Mouse (Mus musculus): Measurements from ENCODE around the gene Gm10337. TPM values are rescaled to one million over a fixed set of nuclear protein-coding genes. Genes with fewer than 3 reads are reported as not detected.

The Gm10337 gene
- polyA plus RNA-seq, 1 experiment from 2014 or later = not detected

GRCm38 (mm10) chr15:102499851-102500250 is 3.7 kb upstream of the Gm10337 start:
- no peaks in the 10 kb centered on the region for H3K9me3 ChIP-seq (ENCODE audit: low read depth, low read length)
- H3K9ac ChIP-seq = no peak overlapping the region
- DNase-seq (no peak), ATAC-seq (ENCODE audit: insufficient read depth) (no peak)
- no peak overlapping the region for H3K4me2 ChIP-seq
- H3K4me3 ChIP-seq (ENCODE audit: low read depth, low read length) = no peak overlapping the region
- no peaks in the 10 kb centered on the region for H3K4me1 ChIP-seq (ENCODE audit: insufficient read depth)
- WGBS = 87% methylated on average over 6 of the region's 6 CpGs
- no peaks in the 10 kb centered on the region for H3K27me3 ChIP-seq (ENCODE audit: insufficient read depth, low read length)
- no peak overlapping the region for H3K27ac ChIP-seq (ENCODE audit: low read depth)
- no peak for TF ChIP-seq CTCF (IDR thresholded peaks at IDR 0.05; ENCODE audit: low read depth)
- H3K36me3 ChIP-seq (ENCODE audit: insufficient read depth) = peaks cover 98% of the 10 kb centered on the region

GRCm38 (mm10) chr15:102500479-102500878 is 3.0 kb upstream of the Gm10337 start:
- no peak for ATAC-seq (ENCODE audit: insufficient read depth)
- 81% methylated on average over 5 of the region's 5 CpGs for WGBS

GRCm38 (mm10) chr15:102501084-102501814 is 2.3 kb upstream of the Gm10337 start:
- Histone ChIP-seq H3K4me3 (ENCODE audit: low read depth, low read length) (no peak overlapping the region), H3K36me3 (ENCODE audit: insufficient read depth) (peaks cover 92% of the 10 kb centered on the region), H3K27me3 (ENCODE audit: insufficient read depth, low read length) (no peaks in the 10 kb centered on the region), H3K4me1 (ENCODE audit: insufficient read depth) (no peaks in the 10 kb centered on the region), H3K4me2 (no peak overlapping the region), H3K9ac (no peak overlapping the region), H3K27ac (ENCODE audit: low read depth) (no peak overlapping the region), H3K9me3 (ENCODE audit: low read depth, low read length) (no peaks in the 10 kb centered on the region)
- no peak for TF ChIP-seq CTCF (IDR thresholded peaks at IDR 0.05; ENCODE audit: low read depth)
- WGBS = 85% methylated on average over 19 of the region's 19 CpGs
- DNase-seq (no peak), ATAC-seq (ENCODE audit: insufficient read depth) (0 out of 2 replicates have a peak, but pooled peaks have one; percentile 19)

More at GRCm38 (mm10) chr15:102500479-102500878, 3.0 kb upstream of the Gm10337 start:
- H3K9me3 ChIP-seq (ENCODE audit: low read depth, low read length) = no peaks in the 10 kb centered on the region
- H3K27me3 ChIP-seq (ENCODE audit: insufficient read depth, low read length) = no peaks in the 10 kb centered on the region
- H3K4me1 ChIP-seq (ENCODE audit: insufficient read depth) = no peaks in the 10 kb centered on the region
- TF ChIP-seq CTCF (IDR thresholded peaks at IDR 0.05; ENCODE audit: low read depth) = no peak
- H3K9ac ChIP-seq = no peak overlapping the region
- no peak overlapping the region for H3K27ac ChIP-seq (ENCODE audit: low read depth)
- H3K4me2 ChIP-seq = no peak overlapping the region
- no peak overlapping the region for H3K4me3 ChIP-seq (ENCODE audit: low read depth, low read length)
- DNase-seq = no peak
- peaks cover 99% of the 10 kb centered on the region for H3K36me3 ChIP-seq (ENCODE audit: insufficient read depth)

- H3K4me1 ChIP-seq (ENCODE audit: insufficient read depth) = no peaks in the 10 kb centered on the region
- DNase-seq = no peak
- ATAC-seq (ENCODE audit: insufficient read depth) = no peak
- H3K36me3 ChIP-seq (ENCODE audit: insufficient read depth) = peaks cover 81% of the 10 kb centered on the region
- no peaks in the 10 kb centered on the region for H3K9me3 ChIP-seq (ENCODE audit: low read depth, low read length)
- no peak overlapping the region for H3K9ac ChIP-seq
- H3K4me3 ChIP-seq (ENCODE audit: low read depth, low read length) = no peak overlapping the region
- H3K4me2 ChIP-seq = no peak overlapping the region
- no peak for TF ChIP-seq CTCF (IDR thresholded peaks at IDR 0.05; ENCODE audit: low read depth)
- no peaks in the 10 kb centered on the region for H3K27me3 ChIP-seq (ENCODE audit: insufficient read depth, low read length)
- H3K27ac ChIP-seq (ENCODE audit: low read depth) = no peak overlapping the region
- WGBS = 71% methylated on average over 9 of the region's 9 CpGs
Observed at GRCm38 (mm10) chr15:102502254-102502840, 1.2 kb upstream of the Gm10337 start.

- Histone ChIP-seq H3K27ac (ENCODE audit: low read depth) (no peak overlapping the region), H3K27me3 (ENCODE audit: insufficient read depth, low read length) (no peaks in the 10 kb centered on the region), H3K4me3 (ENCODE audit: low read depth, low read length) (no peak overlapping the region), H3K9ac (no peak overlapping the region), H3K4me1 (ENCODE audit: insufficient read depth) (no peaks in the 10 kb centered on the region), H3K9me3 (ENCODE audit: low read depth, low read length) (no peaks in the 10 kb centered on the region), H3K4me2 (no peak overlapping the region), H3K36me3 (ENCODE audit: insufficient read depth) (peaks cover 70% of the 10 kb centered on the region)
- WGBS = 80% methylated on average over 9 of the region's 9 CpGs
- no peak for TF ChIP-seq CTCF (IDR thresholded peaks at IDR 0.05; ENCODE audit: low read depth)
- ATAC-seq (ENCODE audit: insufficient read depth) (no peak; the same call in 1 of the 2 replicates), DNase-seq (no peak)
Observed at GRCm38 (mm10) chr15:102503924-102504782, 631 bp downstream of the Gm10337 start.

- DNase-seq (no peak), ATAC-seq (ENCODE audit: insufficient read depth) (no peak)
- no peak overlapping the region for H3K4me2 ChIP-seq
- no peaks in the 10 kb centered on the region for H3K27me3 ChIP-seq (ENCODE audit: insufficient read depth, low read length)
- H3K9me3 ChIP-seq (ENCODE audit: low read depth, low read length) = no peaks in the 10 kb centered on the region
- peaks cover 5% of the 10 kb centered on the region; the same call in 1 of the 2 replicates for H3K4me1 ChIP-seq (ENCODE audit: insufficient read depth)
- WGBS = 67% methylated on average over 12 of the region's 12 CpGs
- no peak overlapping the region for H3K9ac ChIP-seq
- H3K27ac ChIP-seq (ENCODE audit: low read depth) = no peak overlapping the region
- H3K36me3 ChIP-seq (ENCODE audit: insufficient read depth) = peaks cover 59% of the 10 kb centered on the region
- H3K4me3 ChIP-seq (ENCODE audit: low read depth, low read length) = no peak overlapping the region
- TF ChIP-seq CTCF (IDR thresholded peaks at IDR 0.05; ENCODE audit: low read depth) = no peak
Observed at GRCm38 (mm10) chr15:102505073-102505769, 1.7 kb downstream of the Gm10337 start.

Data from lung, embryonic 14.5 days (tissue).